Mouse (Mus musculus) embryonic stem cell, embryonic (primary cell): ENCODE results near the gene Ksr2.

Source experiments
- CTCF ChIA-PET, 4 experiments: fragments of 300-600 bp in 2 of 4; fragments of 350-600 bp in 2 of 4; sonication (Branson Sonifier 250); formaldehyde crosslinking; loops; one replicate each; lab custom pipeline; 2022; ENCODE audit warnings: inconsistent platforms in 2 of 4; lab: Charles Lee
- POLR2A ChIA-PET, 4 experiments: fragments of 300-600 bp in 2 of 4; fragments of 350-600 bp in 2 of 4; sonication (Branson Sonifier 250); formaldehyde crosslinking; loops; one replicate each; lab custom pipeline; 2022; ENCODE audit warnings: antibody characterized with exemption in 4 of 4, inconsistent platforms in 1 of 4; lab: Charles Lee

Gene Ksr2

DNA sequence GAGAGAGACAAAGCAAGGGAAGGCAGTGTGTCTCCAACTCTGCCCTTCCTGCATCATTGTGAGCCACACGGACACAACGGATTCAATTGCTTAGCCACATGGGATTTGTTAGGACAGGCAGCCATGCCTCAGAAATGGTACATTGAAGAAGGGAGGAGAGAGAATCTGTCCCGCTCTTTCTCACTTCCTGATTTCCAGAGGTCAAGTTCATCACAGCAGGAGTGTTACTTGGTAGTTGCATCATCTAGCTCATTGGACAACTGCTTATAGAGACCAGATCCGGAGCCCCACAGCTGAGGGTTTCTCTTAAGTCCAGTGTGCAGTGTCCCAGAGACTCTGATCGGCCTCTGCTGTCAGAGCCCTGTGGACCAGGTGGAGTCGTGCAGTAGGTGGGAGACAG, 227.8 kb downstream of the Ksr2 start:
- CTCF ChIA-PET, result no interaction called here
- POLR2A ChIA-PET, result no interaction called here

DNA sequence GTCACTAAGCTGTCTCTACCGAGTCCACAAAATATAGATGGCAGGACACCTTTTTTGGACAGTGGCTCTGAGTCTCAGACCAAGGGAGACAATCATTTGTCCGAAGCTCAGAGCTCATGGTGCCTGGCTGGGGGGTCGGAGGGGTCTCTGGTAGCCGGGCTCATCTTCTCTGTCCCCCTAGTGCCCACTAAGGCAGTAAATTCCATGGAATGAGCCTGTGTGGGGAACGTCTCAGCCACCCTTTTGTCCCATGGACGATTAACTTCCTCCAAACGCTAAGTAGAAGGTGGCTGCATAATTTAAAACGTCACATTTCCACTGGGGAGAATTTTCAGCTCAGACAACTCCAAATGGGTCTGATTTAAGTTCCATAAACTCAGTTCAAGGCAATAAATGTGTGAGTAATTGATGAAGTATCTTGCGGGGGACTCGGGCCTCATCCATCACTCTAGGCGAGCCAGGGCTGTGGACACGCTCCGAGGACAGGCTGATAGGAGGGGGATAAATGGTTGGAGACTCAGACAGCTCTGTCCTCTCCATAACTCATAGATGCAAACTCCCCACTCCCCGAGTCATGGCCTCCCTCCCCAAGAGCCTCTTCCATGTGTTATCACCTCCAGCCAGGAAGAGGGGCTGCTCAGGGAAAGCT, 237.6 kb downstream of the Ksr2 start:
- ChIA-PET CTCF (interaction anchor here in 1 of 4 experiments (1.1 kb wide), 1 partner anchor 37 kb away, joined by 3 read pairs; no protein-coding TSS in a partner anchor), POLR2A (interaction anchor here in 2 of 4 experiments (0.5 to 1.0 kb wide), 2 partner anchors 9 to 134 kb away, joined by 3 read pairs; no protein-coding TSS in a partner anchor)

GRCm38 (mm10) chr5:117658641-117659040, 244.8 kb downstream of the Ksr2 start:
- POLR2A ChIA-PET, result no interaction called here
- CTCF ChIA-PET, result interaction anchor here in 3 of 4 experiments (0.6 to 1.1 kb wide), 6 partner anchors 13 to 166 kb away, joined by 3 to 6 read pairs (median 3); no protein-coding TSS in a partner anchor

- ChIA-PET CTCF (interaction anchor here in 3 of 4 experiments (0.6 to 1.1 kb wide), 3 partner anchors 102 to 569 kb away, joined by 3 read pairs; no protein-coding TSS in a partner anchor), POLR2A (interaction anchor here in 1 of 4 experiments (0.6 kb wide), 1 partner anchor 580 kb away, joined by 3 read pairs; no protein-coding TSS in a partner anchor)
Observed at GRCm38 (mm10) chr5:117659596-117659995, 245.8 kb downstream of the Ksr2 start.

- ChIA-PET POLR2A (interaction anchor here in 1 of 4 experiments (0.7 kb wide), 1 partner anchor 815 kb away, joined by 7 read pairs; no protein-coding TSS in a partner anchor), CTCF (interaction anchor here in 1 of 4 experiments (0.6 kb wide), 1 partner anchor 22 kb away, joined by 3 read pairs; no protein-coding TSS in a partner anchor)
Observed at GRCm38 (mm10) chr5:117665181-117665580, 251.4 kb downstream of the Ksr2 start.

- POLR2A ChIA-PET, result no interaction called here
Observed at GRCm38 (mm10) chr5:117667314-117667713, 253.5 kb downstream of the Ksr2 start.

DNA sequence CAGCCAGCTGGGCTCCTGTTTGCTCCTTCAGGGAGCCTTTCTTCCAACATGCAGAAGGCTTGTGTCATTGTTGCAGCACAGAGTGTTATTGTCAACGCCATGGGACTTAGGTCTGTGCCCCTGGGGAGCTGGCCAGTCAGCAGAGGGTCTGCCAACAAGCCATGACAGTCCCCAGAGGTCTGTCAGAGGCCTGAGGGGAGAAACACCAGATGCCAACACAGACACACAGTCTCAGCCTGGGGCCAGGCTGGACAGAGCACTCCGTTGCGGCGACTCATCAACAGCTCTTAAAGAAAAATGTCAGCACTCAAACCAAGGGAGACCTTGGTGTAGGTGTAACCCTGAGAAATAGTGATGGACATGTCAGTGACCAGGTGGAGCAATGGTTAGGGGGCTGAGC, 255.5 kb downstream of the Ksr2 start:
- ChIA-PET POLR2A (interaction anchor here in 1 of 4 experiments (0.5 kb wide), 1 partner anchor 99 kb away, joined by 6 read pairs; no protein-coding TSS in a partner anchor), CTCF (interaction anchor here in 2 of 4 experiments (0.5 to 1.3 kb wide), 6 partner anchors 9 to 1801 kb away, joined by 3 to 4 read pairs (median 3); no protein-coding TSS in a partner anchor)

More at GRCm38 (mm10) chr5:117667314-117667713, 253.5 kb downstream of the Ksr2 start:
- CTCF ChIA-PET, result no interaction called here

DNA sequence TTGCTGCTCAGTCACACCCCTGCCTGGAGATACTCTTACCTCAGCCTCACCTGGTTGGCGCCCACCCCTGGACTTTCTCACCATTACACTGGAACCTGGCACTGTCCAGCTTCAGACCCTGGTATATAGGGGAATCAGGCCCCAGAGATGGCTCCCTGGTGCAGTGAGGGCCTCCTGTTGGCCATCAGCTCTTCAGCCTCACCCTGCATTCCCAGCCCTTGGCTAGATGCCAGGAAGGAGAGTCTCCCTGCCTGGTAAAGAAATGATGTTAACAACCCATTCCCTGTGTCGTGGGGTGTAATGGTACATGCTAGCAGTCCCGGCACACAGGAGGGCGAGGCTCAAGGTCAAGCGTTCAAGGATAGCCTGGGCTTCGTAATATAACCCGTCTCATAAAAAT, 256.0 kb downstream of the Ksr2 start:
- POLR2A ChIA-PET, result interaction anchor here in 1 of 4 experiments (0.5 kb wide), 1 partner anchor 99 kb away, joined by 6 read pairs; no protein-coding TSS in a partner anchor
- CTCF ChIA-PET, result interaction anchor here in 3 of 4 experiments (0.5 to 1.3 kb wide), 6 partner anchors 9 to 1801 kb away, joined by 3 to 6 read pairs (median 4); no protein-coding TSS in a partner anchor

- CTCF ChIA-PET, result interaction anchor here (0.6 to 1.1 kb wide), 9 partner anchors 13 to 977 kb away, joined by 3 to 22 read pairs (median 4); no protein-coding TSS in a partner anchor
- POLR2A ChIA-PET, result interaction anchor here in 1 of 4 experiments (0.6 kb wide), 1 partner anchor 1257 kb away, joined by 5 read pairs; no protein-coding TSS in a partner anchor
Observed at GRCm38 (mm10) chr5:117671362-117671761, 257.6 kb downstream of the Ksr2 start.

- CTCF ChIA-PET, result interaction anchor here in 2 of 4 experiments (0.5 to 0.6 kb wide), 2 partner anchors 18 to 259 kb away, joined by 3 to 4 read pairs; no protein-coding TSS in a partner anchor
- POLR2A ChIA-PET, result no interaction called here
Observed at GRCm38 (mm10) chr5:117675840-117676239, 262.0 kb downstream of the Ksr2 start.

DNA sequence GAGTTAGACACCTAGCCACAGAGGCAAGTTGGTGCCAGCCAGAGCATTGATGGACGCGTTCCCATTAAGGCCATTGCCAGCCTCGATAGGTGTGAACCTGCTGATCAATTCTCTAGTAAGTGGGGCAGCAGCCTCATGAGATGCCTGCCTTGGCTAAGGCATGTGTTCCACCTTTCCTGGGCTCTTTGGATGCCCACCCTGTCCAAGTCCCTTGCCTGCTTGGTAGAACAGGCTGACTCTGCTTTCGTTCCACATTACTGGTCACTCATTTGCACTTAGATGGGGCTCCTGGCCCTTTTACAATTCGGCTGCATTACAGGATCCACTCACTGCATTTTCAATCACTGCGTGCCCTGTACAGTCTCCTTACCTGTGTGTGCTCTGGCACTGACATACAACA, 263.4 kb downstream of the Ksr2 start:
- CTCF ChIA-PET, result no interaction called here
- POLR2A ChIA-PET, result no interaction called here

DNA sequence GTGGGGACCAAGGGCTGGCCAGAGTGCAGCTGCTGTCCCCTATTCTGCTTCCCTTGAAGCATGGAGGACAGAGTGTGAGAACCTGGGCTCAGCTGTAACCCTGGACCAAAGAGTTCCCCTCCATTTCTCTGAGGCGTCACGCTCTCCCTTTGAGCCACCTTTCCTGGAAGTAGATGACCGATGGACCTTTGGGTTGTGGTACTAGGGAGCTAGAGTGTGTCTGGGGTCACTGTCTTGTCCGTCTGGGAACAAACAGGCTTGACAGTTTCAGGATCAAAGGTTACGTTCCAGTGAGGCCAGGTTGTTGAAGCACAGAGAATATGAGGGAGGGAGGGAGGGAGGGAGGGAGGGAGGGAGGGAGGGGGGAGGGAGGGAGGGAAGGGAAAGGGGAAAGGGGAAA, 264.6 kb downstream of the Ksr2 start:
- ChIA-PET POLR2A (interaction anchor here in 1 of 4 experiments (0.6 kb wide), 1 partner anchor 15 kb away, joined by 3 read pairs; no protein-coding TSS in a partner anchor), CTCF (no interaction called here)

- ChIA-PET POLR2A (interaction anchor here in 1 of 4 experiments (0.7 to 0.9 kb wide), 2 partner anchors 266 to 1197 kb away, joined by 3 read pairs; no protein-coding TSS in a partner anchor), CTCF (no interaction called here)
Observed at GRCm38 (mm10) chr5:117682226-117682625, 268.4 kb downstream of the Ksr2 start.

- ChIA-PET POLR2A (interaction anchor here in 1 of 4 experiments (0.6 kb wide), 2 partner anchors 270 to 271 kb away, joined by 3 to 4 read pairs; no protein-coding TSS in a partner anchor), CTCF (no interaction called here)
Observed at GRCm38 (mm10) chr5:117684491-117684890, 270.7 kb downstream of the Ksr2 start.

GRCm38 (mm10) chr5:117687770-117688352, 274.1 kb downstream of the Ksr2 start:
- POLR2A ChIA-PET, result interaction anchor here in 2 of 4 experiments (0.6 to 0.7 kb wide), 3 partner anchors 40 to 661 kb away, joined by 3 read pairs; no protein-coding TSS in a partner anchor
- CTCF ChIA-PET, result interaction anchor here in 3 of 4 experiments (0.6 to 1.8 kb wide), 4 partner anchors 23 to 135 kb away, joined by 3 to 6 read pairs (median 4); no protein-coding TSS in a partner anchor

DNA sequence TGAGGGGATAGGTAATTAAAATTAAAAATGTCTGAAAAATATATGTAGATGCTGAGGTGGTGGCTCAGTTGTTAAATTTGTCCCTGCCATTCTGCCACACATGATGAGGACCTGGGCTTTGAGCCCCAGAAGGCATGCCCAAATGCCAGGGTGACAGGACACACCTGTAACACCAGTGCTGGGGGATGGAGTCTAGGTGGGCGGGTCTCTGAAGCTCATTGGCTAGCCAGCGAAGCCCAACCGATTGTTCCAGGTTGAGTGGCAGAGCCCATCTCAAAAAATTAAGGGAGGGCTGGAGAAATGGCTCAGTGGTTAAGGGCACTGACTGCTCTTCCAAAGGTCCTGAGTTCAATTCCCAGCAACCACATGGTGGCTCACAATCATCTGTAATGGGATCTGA, 274.9 kb downstream of the Ksr2 start:
- ChIA-PET CTCF (interaction anchor here in 1 of 4 experiments (0.7 kb wide), 1 partner anchor 44 kb away, joined by 6 read pairs; no protein-coding TSS in a partner anchor), POLR2A (interaction anchor here in 2 of 4 experiments (0.7 kb wide), 2 partner anchors 41 to 437 kb away, joined by 3 read pairs; no protein-coding TSS in a partner anchor)

- CTCF ChIA-PET, result interaction anchor here in 2 of 4 experiments (0.5 to 0.9 kb wide), 3 partner anchors 136 to 658 kb away, joined by 3 to 5 read pairs (median 3); no protein-coding TSS in a partner anchor
- POLR2A ChIA-PET, result interaction anchor here in 1 of 4 experiments (0.5 kb wide), 1 partner anchor 110 kb away, joined by 3 read pairs; no protein-coding TSS in a partner anchor
Observed at GRCm38 (mm10) chr5:117689840-117690239, 276.0 kb downstream of the Ksr2 start.

DNA sequence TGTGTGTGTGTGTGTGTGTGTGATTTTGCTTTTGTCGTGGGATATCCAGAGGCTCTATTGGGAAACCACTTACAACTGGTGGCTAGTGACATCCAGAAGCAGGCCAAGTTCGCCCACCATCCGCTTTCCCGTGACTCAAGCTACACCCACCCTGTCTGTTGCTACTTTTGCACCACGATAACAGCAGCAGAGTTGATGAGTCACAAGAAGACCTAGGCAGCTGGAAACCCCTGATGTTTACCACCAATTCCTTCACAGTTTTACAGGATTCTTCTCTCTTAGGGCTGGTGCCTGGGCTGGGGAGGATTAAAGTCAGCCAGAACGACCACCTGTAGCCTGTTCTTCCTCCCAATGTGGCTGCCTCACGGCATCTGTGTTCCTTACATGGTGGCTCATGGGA, 277.5 kb downstream of the Ksr2 start:
- ChIA-PET POLR2A (no interaction called here), CTCF (no interaction called here)
